Mouse (Mus musculus) left cerebral cortex, postnatal 25 days (tissue): ENCODE data around the gene Ttc28. TPM values are rescaled to one million over a fixed set of nuclear protein-coding genes. Genes with fewer than 3 reads are reported as not detected.

ENCODE experiments used
- DNase-seq, 2 experiments: peaks; one replicate each; pipeline ENCODE4 v3.0.0; 2022; ENCODE audit warnings: low spot score in 2 of 2, mixed read lengths in 1 of 2
- intact Hi-C: fragments of 180-260 bp; cut with DNase I; formaldehyde crosslinking; loops from one replicate; pipeline ENCODE4 v1.15.1; 2025
- total RNA-seq, 2 experiments: library from RNA; stranded (reverse); gene quantifications; 2 replicates each; pipeline ENCODE4 v1.2.3; 2021

Gene Ttc28
- total RNA-seq, 2 experiments from 2014 or later, result 11.6 to 13.2 TPM

GRCm38 (mm10) chr5:110984136-110984681 lies 104.6 kb downstream of the Ttc28 start:
- intact Hi-C loops, result no loop called here
- DNase-seq, result no peak

- intact Hi-C loops, result no loop called here
- DNase-seq, result peak; percentile 24 to 55
Observed at GRCm38 (mm10) chr5:110996835-110997539, 117.4 kb downstream of the Ttc28 start.

- intact Hi-C loops, result no loop called here
Observed at GRCm38 (mm10) chr5:110997692-110998091, 118.1 kb downstream of the Ttc28 start.

DNA sequence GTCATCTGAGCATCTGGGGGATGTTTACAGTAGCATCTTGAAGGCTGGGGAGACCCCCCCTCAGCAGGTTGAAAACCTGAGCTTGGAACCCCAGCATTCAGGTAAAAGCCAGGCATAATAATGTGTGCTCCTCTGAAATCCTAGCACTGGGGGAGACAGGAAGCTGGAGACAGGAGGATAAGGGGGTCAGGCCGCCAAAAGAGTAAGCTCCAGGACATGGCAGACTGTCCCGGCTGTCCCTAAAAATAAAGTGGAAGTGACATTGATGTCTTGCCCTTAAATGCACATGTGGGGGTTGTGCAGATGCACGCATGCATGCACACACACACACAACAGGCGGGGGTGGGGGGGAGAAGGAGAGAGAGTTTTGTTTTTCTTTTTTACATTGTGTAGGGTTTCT lies 118.7 kb downstream of the Ttc28 start:
- intact Hi-C loops, result no loop called here

More at GRCm38 (mm10) chr5:110997692-110998091, 118.1 kb downstream of the Ttc28 start:
- DNase-seq, result no peak

DNA sequence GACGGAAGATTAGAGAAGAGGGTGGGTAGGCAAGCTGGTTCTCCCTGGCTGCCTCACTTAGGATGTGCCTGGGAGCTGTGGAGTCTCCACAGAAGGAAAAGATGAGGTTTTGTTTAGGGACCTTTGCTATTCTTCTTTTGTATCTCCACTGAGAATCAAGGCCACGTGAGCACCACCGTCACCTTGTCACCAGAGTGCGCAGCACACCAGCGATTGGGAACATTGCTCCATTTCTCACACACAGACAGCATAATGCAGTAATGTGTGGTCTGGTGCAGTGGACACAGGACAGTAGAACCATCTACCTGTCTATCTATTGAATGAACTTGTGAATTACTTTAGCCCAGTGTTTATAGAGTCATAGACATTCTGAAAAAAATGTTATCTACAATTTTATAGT lies 121.3 kb downstream of the Ttc28 start:
- intact Hi-C loops, result no loop called here
- no peak for DNase-seq

More for the DNA sequence above, 118.7 kb downstream of the Ttc28 start:
- no peak for DNase-seq

- intact Hi-C loops, result no loop called here
- no peak for DNase-seq
Observed at GRCm38 (mm10) chr5:111003220-111003619, 123.6 kb downstream of the Ttc28 start.

- intact Hi-C loops, result no loop called here
- no peak for DNase-seq
Observed at GRCm38 (mm10) chr5:111003750-111004149, 124.1 kb downstream of the Ttc28 start.

DNA sequence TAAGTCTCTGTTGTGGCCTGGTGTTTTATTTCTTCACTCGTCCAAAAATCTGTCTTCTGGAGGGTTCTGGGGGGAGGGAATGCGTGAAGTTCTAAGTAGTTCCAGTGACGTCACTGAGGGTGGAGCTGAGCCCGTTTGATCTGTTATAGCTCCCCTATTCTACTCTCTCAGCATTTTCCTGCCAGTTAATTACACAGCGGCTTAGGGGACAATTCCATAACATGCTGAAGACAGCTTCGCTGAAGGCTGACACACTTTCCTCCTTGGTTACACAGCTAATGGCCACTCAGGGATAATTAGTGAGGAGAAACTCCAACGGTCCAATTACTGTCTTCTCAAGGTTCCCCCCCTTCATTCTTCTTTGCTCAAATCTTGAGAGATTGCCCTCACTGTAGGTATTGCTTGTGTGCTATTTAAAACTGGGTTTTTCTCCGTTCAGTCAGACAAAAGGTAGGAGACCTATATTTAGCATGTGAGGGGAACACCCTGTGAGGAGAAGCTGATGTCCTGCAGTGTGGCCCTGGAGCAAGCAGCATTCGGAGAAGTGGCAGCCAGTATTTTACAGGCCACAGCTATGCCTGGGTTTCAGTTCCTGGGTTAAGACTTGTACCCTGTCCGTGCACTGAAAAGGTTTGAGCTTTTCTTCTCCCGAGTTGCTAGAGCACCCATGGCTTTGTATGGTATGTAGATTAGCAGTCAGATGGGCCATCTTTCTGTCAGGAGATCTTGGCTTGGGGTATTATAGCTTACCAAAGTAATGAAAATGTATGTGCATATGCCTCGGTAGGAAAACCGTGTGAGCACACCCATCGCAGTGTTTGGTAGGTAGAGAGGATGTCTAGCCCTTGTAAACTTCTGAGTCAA lies 126.9 kb downstream of the Ttc28 start:
- intact Hi-C loops, result no loop called here
- DNase-seq, result no peak

DNA sequence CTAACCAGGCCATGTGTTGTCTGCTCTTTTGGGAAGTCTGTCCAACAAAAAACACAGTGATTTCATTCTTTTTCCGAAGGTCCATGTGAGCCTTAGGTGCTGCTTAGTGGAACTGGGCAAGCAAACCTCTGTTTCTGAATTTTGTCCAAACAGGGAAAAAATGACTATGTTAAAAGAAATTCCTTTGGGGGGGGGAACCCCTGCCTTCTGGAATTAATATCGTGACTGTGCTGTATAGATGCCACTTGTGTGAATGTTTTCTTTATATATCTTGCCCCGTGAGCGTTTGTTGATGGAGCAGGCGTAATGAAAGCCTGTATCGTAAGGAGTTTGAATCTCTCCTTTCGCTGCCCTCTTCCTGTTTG lies 127.5 kb downstream of the Ttc28 start:
- intact Hi-C loops, result no loop called here
- DNase-seq, result no peak

GRCm38 (mm10) chr5:111007900-111008299 lies 128.3 kb downstream of the Ttc28 start:
- intact Hi-C loops, result no loop called here
- peak in 1 of 2 experiments; percentile 22 for DNase-seq

DNA sequence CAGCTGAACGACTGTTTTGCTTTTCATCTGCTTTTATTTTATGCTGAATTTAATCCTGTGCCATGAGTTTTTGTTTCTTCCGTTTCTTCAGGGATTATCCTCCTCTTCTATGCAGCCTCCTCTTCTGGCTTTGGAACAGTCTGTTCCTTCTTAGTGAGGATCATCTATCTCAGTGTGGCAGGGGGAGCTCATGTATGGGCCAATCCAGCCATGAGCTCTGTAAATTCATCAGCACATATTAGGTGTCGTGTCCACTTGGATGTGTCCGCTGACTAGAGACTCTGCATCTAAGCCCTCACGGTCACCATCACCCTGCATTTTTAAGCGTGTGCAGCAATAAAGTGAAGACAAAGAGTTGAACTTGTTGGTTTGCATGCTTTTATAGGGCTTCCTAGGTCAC lies 128.8 kb downstream of the Ttc28 start:
- intact Hi-C loops, result no loop called here
- DNase-seq, result no peak

- intact Hi-C loops, result no loop called here
- DNase-seq, result no peak
Observed at GRCm38 (mm10) chr5:111011271-111011670, 131.7 kb downstream of the Ttc28 start.

DNA sequence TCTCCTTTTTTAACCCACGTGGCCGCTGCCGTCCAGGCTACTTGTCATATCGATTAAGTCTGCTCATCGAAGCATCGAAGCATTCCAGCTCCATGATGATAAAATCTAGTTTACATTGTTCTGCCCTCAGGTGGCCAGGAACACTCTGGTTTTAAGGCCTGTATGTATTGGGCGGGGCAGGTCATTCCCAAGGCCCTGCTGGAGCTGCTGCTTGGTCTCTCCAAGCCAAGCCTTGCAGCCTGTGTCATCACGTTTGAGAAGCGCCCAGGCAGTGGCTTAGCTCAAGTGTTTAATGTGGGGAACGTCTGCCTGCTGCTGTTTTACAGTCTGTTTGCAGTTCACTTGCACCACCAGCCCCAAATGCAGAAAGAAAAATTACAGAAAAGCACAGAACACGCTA lies 132.5 kb downstream of the Ttc28 start:
- intact Hi-C loops, result no loop called here
- no peak for DNase-seq

- intact Hi-C loops, result no loop called here
- DNase-seq, result no peak
Observed at GRCm38 (mm10) chr5:111012587-111012986, 133.0 kb downstream of the Ttc28 start.

DNA sequence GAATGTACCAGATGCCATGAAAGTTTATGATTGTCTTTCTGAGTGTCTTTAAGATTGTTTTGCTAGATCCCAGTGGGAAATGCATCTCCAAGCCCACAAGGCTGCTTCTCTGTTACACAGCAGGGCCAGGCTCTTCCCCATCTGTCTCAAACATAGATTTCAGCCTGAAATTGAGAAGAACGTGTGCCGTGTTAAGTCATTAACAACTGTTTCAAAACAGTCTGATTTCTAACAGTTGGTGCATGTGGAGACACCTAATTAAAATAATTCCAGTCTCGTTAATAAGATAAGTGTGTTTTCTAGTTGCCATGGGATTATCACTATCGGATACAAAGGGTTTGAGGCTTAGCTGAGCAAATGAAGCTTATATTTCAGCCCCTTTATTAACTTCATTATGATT lies 135.4 kb downstream of the Ttc28 start:
- intact Hi-C loops, result no loop called here
- no peak for DNase-seq

- DNase-seq, result no peak
- intact Hi-C loops, result no loop called here
Observed at GRCm38 (mm10) chr5:111017319-111017718, 137.7 kb downstream of the Ttc28 start.

- DNase-seq, result no peak
- intact Hi-C loops, result loop anchor here (5.0 kb wide), 1 partner anchor 35 kb away; no protein-coding TSS in a partner anchor
Observed at GRCm38 (mm10) chr5:111022339-111022738, 142.7 kb downstream of the Ttc28 start.

DNA sequence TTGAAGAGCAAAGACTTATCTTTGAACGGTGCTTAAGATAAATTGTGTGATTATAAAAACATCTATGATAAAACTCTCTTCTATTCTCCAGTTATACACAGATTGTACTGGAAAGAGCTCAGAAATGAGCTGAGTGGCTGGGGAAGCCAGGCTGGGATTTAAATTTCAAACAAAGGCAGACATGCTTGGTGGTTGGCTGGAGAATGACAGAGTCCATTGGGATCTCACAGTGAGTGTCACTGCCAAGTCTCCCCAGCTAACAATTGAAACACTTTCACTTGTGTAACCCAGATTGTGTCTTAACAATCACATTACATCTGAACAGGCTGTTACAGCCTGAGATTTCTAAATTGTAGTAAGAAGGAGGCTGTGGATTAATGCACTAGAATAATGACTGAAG lies 143.3 kb downstream of the Ttc28 start:
- intact Hi-C loops, result loop anchor here (5.0 kb wide), 1 partner anchor 36 kb away; no protein-coding TSS in a partner anchor

DNA sequence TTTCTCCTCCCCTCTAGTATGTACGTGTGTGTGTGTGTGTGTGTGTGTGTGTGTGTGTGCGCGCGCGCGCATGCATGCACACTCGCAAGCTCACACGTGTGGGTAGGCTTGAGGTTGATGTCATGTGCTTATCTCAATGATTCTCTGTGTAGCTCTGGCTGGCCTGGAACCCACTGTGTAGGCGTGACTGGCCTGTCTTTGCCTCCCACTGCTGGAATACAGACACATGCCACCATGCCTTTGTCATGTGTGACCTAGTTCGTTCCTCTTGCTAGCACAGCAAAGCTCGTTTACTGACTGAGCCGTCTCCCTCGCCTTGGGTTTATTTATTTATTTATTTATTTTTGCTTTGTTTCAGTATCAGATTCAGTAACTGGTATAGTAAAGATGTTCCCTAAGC lies 145.0 kb downstream of the Ttc28 start:
- DNase-seq, result peak in 1 of 2 experiments; percentile 32
- intact Hi-C loops, result loop anchor here (5.0 kb wide), 1 partner anchor 37 kb away; no protein-coding TSS in a partner anchor

More for the DNA sequence above, 143.3 kb downstream of the Ttc28 start:
- DNase-seq, result no peak

DNA sequence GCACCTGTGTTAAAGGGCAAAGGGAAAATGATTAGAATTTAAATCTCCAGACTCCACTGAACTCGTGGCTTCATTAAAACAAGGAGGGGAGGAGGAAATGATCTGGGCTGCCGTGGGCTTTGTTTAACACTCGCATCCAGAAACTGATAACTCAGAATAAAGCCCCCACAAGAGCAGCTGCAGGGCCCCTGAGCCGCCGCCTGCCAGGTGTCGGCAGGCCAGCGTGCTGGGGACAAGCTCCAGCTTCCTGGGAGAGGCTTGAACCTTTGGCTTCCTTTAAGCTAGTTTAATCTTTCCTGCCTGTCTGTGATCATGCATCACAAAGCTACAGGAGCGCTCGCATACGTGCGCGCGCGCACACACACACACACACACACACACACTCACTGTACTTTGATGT lies 145.9 kb downstream of the Ttc28 start:
- DNase-seq, result no peak
- intact Hi-C loops, result no loop called here
